Mouse (Mus musculus) C2C12 (cell line): ENCODE data around the gene 1700017B05Rik.

Experiments used
- CEBPB ChIP-seq: IDR thresholded peaks from one replicate; pipeline ENCODE4 v1.6.1; 2011; ENCODE audit warnings: low read depth, mild to moderate bottlenecking, control low read depth, moderate library complexity
- CTCF ChIP-seq: IDR thresholded peaks from one replicate; pipeline ENCODE4 v1.5.1; 2011; ENCODE audit not compliant: control insufficient read depth, insufficient read depth, insufficient read length
- MYOD1 ChIP-seq: IDR thresholded peaks from one replicate; pipeline ENCODE4 v1.6.1; 2011; ENCODE audit warnings: low read depth; ENCODE audit not compliant: control insufficient read depth, insufficient read length
- USF1 ChIP-seq: IDR thresholded peaks from one replicate; pipeline ENCODE4 v1.6.1; 2011; ENCODE audit warnings: low read depth, mild to moderate bottlenecking, control low read depth, moderate library complexity

GRCm38 (mm10) chr9:57232341-57232940 is 30.0 kb downstream of the 1700017B05Rik start:
- TF ChIP-seq CTCF (no peak), CEBPB (no peak), MYOD1 (no peak), USF1 (no peak)
